Mouse (Mus musculus): ENCODE results near the gene Slc46a3.

- TF ChIP-seq POLR2A (IDR thresholded peaks at IDR 0.05; ENCODE audit: borderline replicate concordance, extremely low read depth, insufficient read depth, insufficient read length, poor library complexity, severe bottlenecking) = no peak
- TF ChIP-seq CTCF (IDR thresholded peaks at IDR 0.05; ENCODE audit: borderline replicate concordance, extremely low read depth, insufficient read depth, insufficient read length) = peak; percentile 13; the same call in 1 of the 2 replicates
Observed at GRCm38 (mm10) chr5:147868674-147869073, 25.9 kb downstream of the Slc46a3 start.

Data from brain, embryonic 14.5 days (tissue).